Mouse (Mus musculus) thymus, adult 2 months (tissue): ENCODE data around the gene Cxcl3. TPM values are rescaled to one million over a fixed set of nuclear protein-coding genes. Genes with fewer than 3 reads are reported as not detected.

Experiments used
- DNase-seq: peaks from one replicate; pipeline ENCODE4 v3.0.0; 2021
- H3K27ac ChIP-seq: fragments of 200-500 bp; 2 replicates; pipeline ENCODE4 v1.5.1; 2012; ENCODE audit warnings: low read length, control low read depth; ENCODE audit not compliant: control insufficient read depth, insufficient read depth
- H3K27me3 ChIP-seq: fragments of 200-500 bp; 2 replicates; pipeline ENCODE4 v1.6.1; 2012; ENCODE audit warnings: mild to moderate bottlenecking, low read length, moderate library complexity, mixed read lengths; ENCODE audit not compliant: control insufficient read depth, insufficient read depth
- H3K36me3 ChIP-seq: fragments of 200-500 bp; 2 replicates; pipeline ENCODE4 v1.6.1; 2012; ENCODE audit warnings: mild to moderate bottlenecking, low read length, moderate library complexity; ENCODE audit not compliant: control insufficient read depth, insufficient read depth
- H3K4me1 ChIP-seq: fragments of 200-500 bp; replicated peaks from 2 replicates; pipeline ENCODE4 v1.6.1; 2012; ENCODE audit warnings: low read length; ENCODE audit not compliant: control insufficient read depth, insufficient read depth
- H3K4me3 ChIP-seq: fragments of 200-500 bp; 2 replicates; pipeline ENCODE4 v1.5.1; 2012; ENCODE audit warnings: mild to moderate bottlenecking, low read length, control low read depth, moderate library complexity; ENCODE audit not compliant: control insufficient read depth, insufficient read depth
- CTCF ChIP-seq: fragments of 200-500 bp; IDR thresholded peaks from 2 replicates; pipeline ENCODE4 v1.5.1; 2012; ENCODE audit warnings: mild to moderate bottlenecking, control low read depth, low read length, moderate library complexity, borderline replicate concordance; ENCODE audit not compliant: control insufficient read depth, poor library complexity, insufficient read depth; ENCODE audit errors: extremely low read depth
- POLR2A ChIP-seq: fragments of 200-500 bp; IDR thresholded peaks from 2 replicates; pipeline ENCODE4 v1.6.1; 2012; ENCODE audit warnings: mild to moderate bottlenecking, low read length, control low read depth, moderate library complexity; ENCODE audit not compliant: control insufficient read depth, poor library complexity, insufficient read depth; ENCODE audit errors: extremely low read depth
- WGBS: fragments of 180-500 bp; shearing (Covaris S2); methylation state at CpG from one replicate; pipeline ENCODE4 v1.1.7; 2018; 5-methylcytosine and 5-hydroxymethylcytosine counted together
- polyA plus RNA-seq: library from polyadenylated mRNA; depleted of rRNA; stranded (reverse); fragments of >200 nt; gene quantifications from 2 replicates; pipeline ENCODE4 v1.2.3, GENCODE M21; 2012

The Cxcl3 gene
- polyA plus RNA-seq, 1 experiment, result 6.0 TPM

GRCm38 (mm10) chr5:90760844-90761243 lies 25.1 kb upstream of the Cxcl3 start:
- no peak for TF ChIP-seq CTCF
- TF ChIP-seq POLR2A, result no peak
- Histone ChIP-seq H3K27ac (no peak overlapping the region), H3K36me3 (no peaks in the 10 kb centered on the region), H3K4me1 (no peaks in the 10 kb centered on the region), H3K4me3 (no peak overlapping the region), H3K27me3 (no peaks in the 10 kb centered on the region)
- no peak for DNase-seq
- 75% methylated on average over 2 of the region's 2 CpGs for WGBS

GRCm38 (mm10) chr5:90761834-90762233 lies 24.1 kb upstream of the Cxcl3 start:
- H3K27me3 ChIP-seq, result no peaks in the 10 kb centered on the region
- WGBS, result 69% methylated on average over 3 of the region's 3 CpGs
- H3K4me3 ChIP-seq, result no peak overlapping the region
- no peaks in the 10 kb centered on the region for H3K36me3 ChIP-seq
- TF ChIP-seq POLR2A (no peak), CTCF (no peak)
- no peak overlapping the region for H3K27ac ChIP-seq
- no peak for DNase-seq
- H3K4me1 ChIP-seq, result no peaks in the 10 kb centered on the region

- Histone ChIP-seq H3K4me1 (no peaks in the 10 kb centered on the region), H3K4me3 (no peak overlapping the region), H3K36me3 (no peaks in the 10 kb centered on the region), H3K27me3 (no peaks in the 10 kb centered on the region), H3K27ac (no peak overlapping the region)
- 92% methylated on average over 12 of the region's 12 CpGs for WGBS
- DNase-seq, result no peak
- TF ChIP-seq CTCF (no peak), POLR2A (no peak)
Observed at GRCm38 (mm10) chr5:90763912-90764665, 21.8 kb upstream of the Cxcl3 start.

GRCm38 (mm10) chr5:90765821-90766606 lies 19.9 kb upstream of the Cxcl3 start:
- DNase-seq, result no peak
- Histone ChIP-seq H3K27ac (no peak overlapping the region), H3K4me3 (no peak overlapping the region), H3K4me1 (no peaks in the 10 kb centered on the region), H3K27me3 (no peaks in the 10 kb centered on the region), H3K36me3 (no peaks in the 10 kb centered on the region)
- 89% methylated on average over 8 of the region's 8 CpGs for WGBS
- TF ChIP-seq CTCF, result no peak
- no peak for TF ChIP-seq POLR2A

- TF ChIP-seq POLR2A (no peak), CTCF (no peak)
- no peaks in the 10 kb centered on the region for H3K36me3 ChIP-seq
- 0 out of 2 replicates have a peak, but pooled peaks cover 2% of the 10 kb centered on the region for H3K4me1 ChIP-seq
- no peaks in the 10 kb centered on the region for H3K27me3 ChIP-seq
- H3K4me3 ChIP-seq, result no peak within 1 kb of the TSS
- no peak within 1 kb of the TSS for H3K27ac ChIP-seq
- WGBS, result 33% methylated on average over 3 of the region's 3 CpGs
- no peak for DNase-seq
Observed at GRCm38 (mm10) chr5:90768218-90768617, 17.7 kb upstream of the Cxcl3 start, which contains the start of gene Ppbp. Gene Ppbp, plus strand, starts transcription at chr5:90768518.

GRCm38 (mm10) chr5:90771369-90771768 lies 14.5 kb upstream of the Cxcl3 start:
- Histone ChIP-seq H3K27ac (no peak overlapping the region), H3K4me3 (no peak overlapping the region), H3K27me3 (no peaks in the 10 kb centered on the region), H3K36me3 (no peaks in the 10 kb centered on the region), H3K4me1 (0 out of 2 replicates have a peak, but pooled peaks cover 2% of the 10 kb centered on the region)
- no peak for TF ChIP-seq POLR2A
- TF ChIP-seq CTCF, result no peak
- WGBS, result 38% methylated on average over 3 of the region's 3 CpGs
- no peak for DNase-seq
